Mouse (Mus musculus) lung, postnatal 0 days (tissue): Measurements from ENCODE around the gene Wdr92. TPM values are rescaled to one million over a fixed set of nuclear protein-coding genes. Genes with fewer than 3 reads are reported as not detected.

Source experiments
- ATAC-seq: fragments of 200-750 bp; cut with Nextera tagmentation; 2 replicates; pipeline ENCODE4 v1.8.0; 2017; ENCODE audit warnings: moderate library complexity
- DNase-seq: peaks from one replicate; pipeline ENCODE4 v3.0.0-alpha.2; 2016; ENCODE audit warnings: low spot score
- H3K27ac ChIP-seq: fragments of 300-500 bp; sonication (generic); 2 replicates; pipeline ENCODE4 v1.5.1; 2014; ENCODE audit warnings: antibody characterized with exemption, mild to moderate bottlenecking, low read length, mixed read lengths
- H3K27me3 ChIP-seq: fragments of 300-500 bp; sonication (generic); replicated peaks from 2 replicates; pipeline ENCODE4 v1.6.1; 2014; ENCODE audit warnings: low read length, mixed read lengths; ENCODE audit not compliant: insufficient read depth
- H3K36me3 ChIP-seq: fragments of 300-500 bp; sonication (generic); 2 replicates; pipeline ENCODE4 v1.6.1; 2014; ENCODE audit warnings: low read length, mixed read lengths; ENCODE audit not compliant: insufficient read depth
- H3K4me1 ChIP-seq: fragments of 300-500 bp; sonication (generic); 2 replicates; pipeline ENCODE4 v1.6.1; 2014; ENCODE audit warnings: antibody characterized with exemption, low read depth, low read length, mixed read lengths; ENCODE audit not compliant: insufficient read depth
- H3K4me2 ChIP-seq: fragments of 300-500 bp; sonication (generic); replicated peaks from 2 replicates; pipeline ENCODE4 v1.6.1; 2014; ENCODE audit warnings: low read depth, mild to moderate bottlenecking, low read length, moderate library complexity, mixed read lengths
- H3K4me3 ChIP-seq: fragments of 300-500 bp; sonication (generic); 2 replicates; pipeline ENCODE4 v1.5.1; 2014; ENCODE audit warnings: low read depth, low read length
- H3K9ac ChIP-seq: fragments of 300-500 bp; sonication (generic); replicated peaks from 2 replicates; pipeline ENCODE4 v1.6.1; 2014; ENCODE audit warnings: low read depth, mild to moderate bottlenecking
- H3K9me3 ChIP-seq: fragments of 300-500 bp; sonication (generic); 2 replicates; pipeline ENCODE4 v1.6.1; 2016; ENCODE audit warnings: low read length, mixed read lengths
- CTCF ChIP-seq: IDR thresholded peaks from 2 replicates; pipeline ENCODE4 v1.5.1; 2016; ENCODE audit warnings: antibody characterized with exemption, mild to moderate bottlenecking
- EP300 ChIP-seq: IDR thresholded peaks from 2 replicates; pipeline ENCODE4 v1.6.1; 2016; ENCODE audit warnings: antibody characterized with exemption, mild to moderate bottlenecking, control low read depth
- WGBS: fragments of 180-500 bp; shearing (Covaris S2); extraction: QIAGEN DNeasy Blood & Tissue Kit; methylation state at CpG from one replicate; pipeline ENCODE4 v1.1.7; 2014; 5-methylcytosine and 5-hydroxymethylcytosine counted together
- polyA plus RNA-seq: library from polyadenylated mRNA; unstranded; fragments of >200 nt; fragmentation: Nextera tagmentation; extraction: Ambion mirVana; gene quantifications from 2 replicates; pipeline ENCODE4 v1.2.1, GENCODE M21; 2015

Gene Wdr92
- polyA plus RNA-seq, 1 experiment from 2014 or later, result 16.1 TPM

DNA sequence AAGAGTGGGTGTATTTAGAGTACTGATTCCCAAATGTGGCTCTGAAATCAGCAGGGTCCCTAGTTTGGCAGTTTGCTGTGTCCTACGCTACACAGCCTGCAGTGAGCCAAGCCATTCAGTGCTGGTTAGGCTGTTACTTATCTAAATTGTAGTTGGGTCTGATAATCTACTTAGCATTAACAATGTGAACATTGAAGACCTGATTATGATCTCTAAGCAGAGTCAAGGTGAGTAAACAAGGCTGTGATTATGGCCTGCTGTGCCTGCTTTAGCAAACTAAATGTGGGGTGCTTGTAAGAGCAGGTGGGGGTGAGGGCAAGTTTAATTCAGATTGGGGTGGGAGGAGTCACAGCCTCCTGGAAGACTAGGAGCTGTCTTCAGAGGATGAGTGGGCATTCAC, 18.0 kb upstream of the Wdr92 start:
- peaks cover 5% of the 10 kb centered on the region; the same call in 1 of the 2 replicates for H3K4me1 ChIP-seq
- TF ChIP-seq EP300 (no peak), CTCF (no peak)
- ATAC-seq (no peak), DNase-seq (no peak)
- no peak overlapping the region for H3K4me2 ChIP-seq
- no peaks in the 10 kb centered on the region for H3K9me3 ChIP-seq
- H3K27ac ChIP-seq, result no peak overlapping the region
- H3K36me3 ChIP-seq, result no peaks in the 10 kb centered on the region
- H3K27me3 ChIP-seq, result no peaks in the 10 kb centered on the region
- H3K9ac ChIP-seq, result no peak overlapping the region
- WGBS, result 93% methylated on average over 1 of the region's 1 CpGs
- no peak overlapping the region for H3K4me3 ChIP-seq

GRCm38 (mm10) chr11:17166627-17167026, 15.3 kb upstream of the Wdr92 start:
- H3K4me2 ChIP-seq, result no peak overlapping the region
- no peak for DNase-seq
- no peak overlapping the region for H3K9ac ChIP-seq
- no peaks in the 10 kb centered on the region for H3K36me3 ChIP-seq
- H3K4me1 ChIP-seq, result peaks cover 15% of the 10 kb centered on the region; the same call in 1 of the 2 replicates
- TF ChIP-seq EP300, result no peak
- TF ChIP-seq CTCF, result no peak
- ATAC-seq, result no peak
- H3K27ac ChIP-seq, result no peak overlapping the region
- no peak overlapping the region for H3K4me3 ChIP-seq
- H3K9me3 ChIP-seq, result no peaks in the 10 kb centered on the region
- WGBS, result 86% methylated on average over 7 of the region's 7 CpGs
- H3K27me3 ChIP-seq, result no peaks in the 10 kb centered on the region

DNA sequence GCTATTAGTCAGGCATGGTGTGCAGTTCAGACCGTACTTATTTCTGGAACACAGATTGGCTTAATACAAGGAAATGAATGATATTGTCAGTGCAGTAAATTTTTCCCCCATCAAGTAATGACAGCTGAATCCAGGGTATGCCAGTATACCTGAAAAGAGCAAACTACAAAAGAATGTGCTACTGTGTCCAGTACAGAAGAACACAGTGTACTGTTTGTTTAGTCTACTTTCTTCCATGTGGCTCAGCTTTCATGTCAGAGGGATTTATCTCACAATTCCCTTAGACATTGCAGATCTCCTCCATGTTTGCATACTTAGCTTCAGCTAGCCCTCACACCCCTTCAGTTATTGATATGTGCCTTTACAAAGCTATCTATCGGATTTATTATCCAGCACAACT, 12.6 kb upstream of the Wdr92 start:
- Histone ChIP-seq H3K4me3 (no peak overlapping the region), H3K9me3 (no peaks in the 10 kb centered on the region), H3K27ac (peak overlapping the region; percentile 65), H3K4me2 (no peak overlapping the region), H3K4me1 (peaks cover 13% of the 10 kb centered on the region; the same call in 1 of the 2 replicates), H3K36me3 (no peaks in the 10 kb centered on the region), H3K9ac (no peak overlapping the region), H3K27me3 (no peaks in the 10 kb centered on the region)
- peak; percentile 32; the same call in 1 of the 2 replicates for ATAC-seq
- TF ChIP-seq CTCF (no peak), EP300 (peak; percentile 52; the same call in 1 of the 2 replicates)
- DNase-seq, result peak; percentile 38
- WGBS, result 35% methylated on average over 2 of the region's 2 CpGs

DNA sequence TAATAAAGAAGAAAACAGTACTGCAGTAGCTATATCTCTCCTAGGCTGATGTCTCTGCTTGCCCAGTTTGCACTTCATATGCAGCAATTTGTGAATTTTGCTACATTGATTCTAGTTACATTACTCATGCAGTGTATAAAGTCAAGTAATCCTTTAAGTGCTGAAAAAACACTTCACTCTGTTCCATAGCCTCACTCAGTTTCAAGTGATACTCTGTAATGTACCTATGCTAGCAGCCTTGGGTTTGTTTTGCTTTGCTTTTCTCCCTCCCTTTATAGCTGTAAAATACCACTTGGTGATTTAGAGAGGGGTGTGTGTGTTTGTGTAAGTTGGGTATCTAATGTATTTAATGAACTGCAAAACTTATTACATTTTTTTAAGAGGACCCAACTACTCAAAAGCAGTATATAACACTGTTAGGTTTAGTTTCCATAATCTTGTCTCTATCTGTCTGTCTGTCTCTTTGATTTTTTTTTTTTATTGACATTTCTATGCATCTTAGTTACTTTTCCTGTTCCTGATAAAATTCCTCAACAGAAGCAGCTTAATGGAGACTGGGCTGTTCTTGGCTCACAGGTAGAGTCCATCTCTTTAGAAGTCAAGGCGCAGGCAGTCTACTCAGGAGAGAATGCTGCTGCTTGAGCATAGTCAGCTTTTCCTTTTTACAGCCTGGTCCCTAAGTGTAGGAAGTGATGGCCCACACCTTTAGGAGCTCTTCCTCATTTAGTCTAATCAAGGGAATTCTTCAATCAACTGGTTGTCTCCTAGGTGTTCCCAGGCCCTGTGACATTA, 10.8 kb upstream of the Wdr92 start:
- Histone ChIP-seq H3K9ac (no peak overlapping the region), H3K27ac (peak overlapping the region; percentile 60), H3K4me2 (no peak overlapping the region), H3K4me3 (no peak overlapping the region), H3K4me1 (peaks cover 13% of the 10 kb centered on the region; the same call in 1 of the 2 replicates), H3K9me3 (no peaks in the 10 kb centered on the region), H3K36me3 (no peaks in the 10 kb centered on the region), H3K27me3 (no peaks in the 10 kb centered on the region)
- DNase-seq, result peak; percentile 91
- ATAC-seq, result peak; percentile 97
- peak; percentile 95 for TF ChIP-seq EP300
- no peak for TF ChIP-seq CTCF
- WGBS, result 67% methylated on average over 1 of the region's 1 CpGs

- peak; percentile 28 for DNase-seq
- ATAC-seq, result no peak
- Histone ChIP-seq H3K36me3 (no peaks in the 10 kb centered on the region), H3K4me1 (peaks cover 10% of the 10 kb centered on the region; the same call in 1 of the 2 replicates), H3K9ac (no peak overlapping the region), H3K4me2 (no peak overlapping the region), H3K27me3 (no peaks in the 10 kb centered on the region), H3K9me3 (no peaks in the 10 kb centered on the region), H3K27ac (peak overlapping the region; percentile 60), H3K4me3 (no peak overlapping the region)
- 70% methylated on average over 4 of the region's 4 CpGs for WGBS
- TF ChIP-seq EP300 (no peak), CTCF (no peak)
These were observed 9.6 kb upstream of the Wdr92 start for GRCm38 (mm10) chr11:17172300-17172699.

GRCm38 (mm10) chr11:17176638-17177037, 5.3 kb upstream of the Wdr92 start:
- Histone ChIP-seq H3K36me3 (no peaks in the 10 kb centered on the region), H3K27me3 (no peaks in the 10 kb centered on the region), H3K4me3 (no peak overlapping the region), H3K27ac (no peak overlapping the region), H3K4me2 (no peak overlapping the region), H3K9ac (no peak overlapping the region), H3K9me3 (no peaks in the 10 kb centered on the region), H3K4me1 (peaks cover 6% of the 10 kb centered on the region; the same call in 1 of the 2 replicates)
- DNase-seq (no peak), ATAC-seq (peak; percentile 35; the same call in 1 of the 2 replicates)
- TF ChIP-seq CTCF, result no peak
- TF ChIP-seq EP300, result no peak
- 96% methylated on average over 1 of the region's 1 CpGs for WGBS
